Mouse (Mus musculus): ENCODE results near the gene Cdk5r2.
"Not testable (repeated sequence)": the region's sequence is repeated elsewhere in the genome, so short reads cannot be mapped to it uniquely, and the experiment has no call there.

Cdk5r2 gene

GRCm38 (mm10) chr1:74854306-74855056 is at the start of gene Cdk5r2:
Cdk5r2 (plus strand) TSS chr1:74854934.
- DNase-seq (ENCODE audit: low spot score in 2 of 2) = peak; percentile 88 to 93

- no peak for DNase-seq (ENCODE audit: low spot score in 2 of 2)
Observed at GRCm38 (mm10) chr1:74805340-74805835, 49.3 kb upstream of the Cdk5r2 start.

- DNase-seq (ENCODE audit: low spot score in 2 of 2) = no peak
Observed at GRCm38 (mm10) chr1:74805843-74806242, 48.9 kb upstream of the Cdk5r2 start.

- no peak for DNase-seq (ENCODE audit: low spot score in 2 of 2)
Observed at GRCm38 (mm10) chr1:74806360-74807311, 48.1 kb upstream of the Cdk5r2 start.

- DNase-seq (ENCODE audit: low spot score in 2 of 2) = no peak
Observed at GRCm38 (mm10) chr1:74807551-74808071, 47.1 kb upstream of the Cdk5r2 start.

GRCm38 (mm10) chr1:74808078-74808477 is 46.7 kb upstream of the Cdk5r2 start:
- peak; percentile 82 to 89 for DNase-seq (ENCODE audit: low spot score in 2 of 2)

DNA sequence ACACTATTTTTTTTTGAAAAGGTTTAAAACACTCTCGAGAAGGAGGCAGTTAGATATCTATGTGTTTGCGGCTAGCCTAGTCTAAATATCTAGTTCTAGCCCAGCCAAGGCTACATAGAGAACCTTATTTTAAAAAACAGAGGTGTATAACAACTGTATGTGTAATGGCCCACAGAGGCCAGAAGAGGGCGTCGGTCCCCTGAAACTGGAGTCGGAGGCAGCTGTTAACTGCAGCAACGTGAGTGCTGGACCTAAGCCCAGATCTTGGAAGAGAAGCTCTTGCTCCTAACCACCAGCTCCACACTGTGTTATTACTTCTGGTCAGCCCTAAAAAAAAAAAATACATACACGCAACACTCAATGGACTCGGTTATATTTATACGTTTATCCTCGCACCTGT is 45.7 kb upstream of the Cdk5r2 start:
- DNase-seq (ENCODE audit: low spot score in 2 of 2) = no peak

DNA sequence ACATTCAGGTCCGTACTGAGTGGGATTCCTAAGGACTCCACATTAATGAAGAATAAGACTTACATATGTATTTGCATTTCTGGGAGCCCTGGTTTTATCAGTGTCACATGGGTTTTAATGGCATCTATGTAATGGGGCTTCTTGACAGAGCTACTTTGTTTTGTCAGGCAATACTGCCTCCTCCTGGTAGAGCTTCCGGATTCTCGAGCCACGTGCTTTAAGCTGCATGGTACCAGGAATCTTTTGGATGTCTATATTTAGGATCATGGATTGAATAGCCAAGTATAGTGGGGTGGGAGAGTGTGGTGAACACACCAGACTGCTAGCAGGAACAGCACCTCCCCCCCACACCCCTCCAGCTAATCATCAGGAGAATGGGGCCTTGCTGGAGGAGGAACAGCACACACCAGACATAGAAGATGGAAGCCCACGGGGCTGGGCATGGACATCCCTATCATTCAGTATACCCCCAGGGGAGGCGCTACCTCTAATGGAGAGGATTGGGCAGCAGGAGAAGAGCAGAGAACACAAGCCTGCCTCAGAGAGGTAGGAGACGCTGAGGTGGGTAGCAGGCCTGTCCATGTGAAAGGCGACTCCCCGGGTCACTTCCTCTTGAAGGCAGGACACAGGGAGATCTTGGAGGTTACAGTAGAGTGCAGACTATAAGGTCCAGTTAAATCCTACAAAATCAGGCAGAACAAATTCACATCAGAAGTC is 39.6 kb upstream of the Cdk5r2 start:
- DNase-seq (ENCODE audit: low spot score in 2 of 2) = no peak

DNA sequence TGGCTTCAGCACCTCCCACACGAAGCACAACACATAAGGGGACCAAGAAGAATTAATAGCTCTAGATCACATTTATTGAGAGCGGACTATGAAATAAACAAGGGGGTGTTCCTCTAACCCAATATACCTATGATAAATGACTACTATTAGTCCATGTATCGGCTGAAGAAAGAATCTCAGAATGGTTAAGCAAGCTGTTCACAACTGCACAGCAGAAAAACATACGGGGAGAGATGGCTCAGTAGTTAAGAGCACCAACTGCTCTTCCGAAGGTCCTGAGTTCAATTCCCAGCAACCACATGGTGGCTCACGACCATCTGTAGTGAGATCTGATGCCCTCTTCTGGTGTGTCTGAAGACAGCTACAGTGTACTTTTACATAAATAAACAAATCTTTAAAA is 38.8 kb upstream of the Cdk5r2 start:
- DNase-seq (ENCODE audit: low spot score in 2 of 2) = not testable (repeated sequence)

GRCm38 (mm10) chr1:74816612-74817199 is 38.0 kb upstream of the Cdk5r2 start:
- DNase-seq (ENCODE audit: low spot score in 2 of 2) = peak; percentile 84 to 85

DNA sequence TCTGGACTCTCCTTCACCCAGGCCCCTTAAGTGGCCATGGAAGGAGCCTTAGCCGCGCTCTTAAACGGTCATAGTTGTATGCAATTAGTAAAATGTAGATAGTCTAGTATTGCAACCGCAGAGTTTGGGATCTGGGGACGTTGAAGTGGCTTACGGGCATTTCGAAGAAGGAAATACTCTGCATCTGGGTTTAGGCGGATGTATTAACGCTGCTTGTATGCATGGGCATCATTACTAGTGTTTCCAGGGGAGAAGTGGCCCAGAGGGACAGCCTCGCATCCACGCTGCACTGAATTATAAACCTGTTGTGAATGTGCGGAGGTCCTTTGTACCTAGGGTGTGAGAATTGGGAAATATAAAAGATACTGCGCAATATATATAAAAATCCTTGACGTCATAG is 37.5 kb upstream of the Cdk5r2 start:
- no peak for DNase-seq (ENCODE audit: low spot score in 2 of 2)

GRCm38 (mm10) chr1:74818509-74818908 is 36.2 kb upstream of the Cdk5r2 start:
- no peak for DNase-seq (ENCODE audit: low spot score in 2 of 2)

GRCm38 (mm10) chr1:74823598-74823997 is 31.1 kb upstream of the Cdk5r2 start:
- not testable (repeated sequence) for DNase-seq (ENCODE audit: low spot score in 2 of 2)

DNA sequence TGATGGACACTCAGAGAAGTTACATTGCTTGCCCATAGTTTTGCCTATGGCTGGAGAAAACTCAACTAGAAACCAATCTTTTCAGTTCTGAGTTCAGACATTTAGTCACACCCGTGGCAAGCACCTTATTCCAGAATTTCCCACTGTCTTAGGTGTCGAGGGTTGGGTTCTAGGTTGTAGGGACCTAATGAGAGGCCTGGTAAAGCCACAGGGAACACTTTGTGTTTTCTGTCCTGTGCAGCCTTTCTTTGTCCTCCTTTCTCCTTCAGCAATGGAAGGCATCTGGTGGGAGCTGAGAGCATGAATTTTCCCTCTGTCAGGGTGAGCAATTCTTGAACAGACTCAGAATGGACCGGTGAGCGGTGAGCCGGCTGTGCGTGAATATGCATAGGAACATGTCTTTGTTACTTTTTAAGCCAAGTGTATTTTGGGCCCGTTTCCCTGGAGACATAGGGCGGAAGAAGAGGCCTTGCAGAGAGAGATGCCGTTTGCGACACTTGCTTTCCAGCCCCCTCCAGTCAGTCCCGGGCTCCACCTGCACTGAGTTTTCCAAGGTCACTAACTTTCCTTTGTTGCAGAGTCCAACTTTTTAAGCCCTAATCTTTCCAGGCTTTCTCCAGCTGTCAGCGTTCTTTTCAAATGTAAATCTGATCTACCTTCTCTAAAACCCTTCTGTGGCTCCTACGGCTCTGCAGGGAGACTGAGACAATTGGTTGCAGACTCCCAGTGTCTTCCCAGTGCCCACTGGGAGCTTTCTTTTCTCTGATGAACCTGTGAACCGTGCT is 30.0 kb upstream of the Cdk5r2 start:
- DNase-seq (ENCODE audit: low spot score in 2 of 2) = peak; percentile 47 to 56

DNA sequence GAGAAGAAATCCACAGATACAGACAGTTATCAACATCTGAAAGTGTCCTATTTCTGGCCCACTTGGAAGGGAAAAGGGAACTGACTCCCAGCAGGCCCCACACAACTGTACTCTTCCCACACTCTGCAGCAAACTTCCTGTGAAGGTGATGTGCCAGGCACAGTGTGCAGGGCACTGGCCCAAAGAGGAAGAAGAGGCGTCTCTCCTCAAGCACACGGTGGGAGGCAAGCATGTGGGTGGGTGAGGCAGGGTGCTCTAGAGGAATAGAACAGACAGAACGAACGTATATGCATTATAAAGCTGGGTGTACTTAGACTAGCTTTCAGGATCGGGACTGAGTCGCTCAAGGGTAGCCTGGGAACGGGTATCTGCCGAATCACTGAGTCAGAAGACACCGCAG is 24.7 kb upstream of the Cdk5r2 start:
- DNase-seq (ENCODE audit: low spot score in 2 of 2) = no peak

GRCm38 (mm10) chr1:74833255-74833654 is 21.5 kb upstream of the Cdk5r2 start:
- DNase-seq (ENCODE audit: low spot score in 2 of 2) = no peak

- DNase-seq (ENCODE audit: low spot score in 2 of 2) = no peak
Observed at GRCm38 (mm10) chr1:74843090-74843489, 11.6 kb upstream of the Cdk5r2 start.

DNA sequence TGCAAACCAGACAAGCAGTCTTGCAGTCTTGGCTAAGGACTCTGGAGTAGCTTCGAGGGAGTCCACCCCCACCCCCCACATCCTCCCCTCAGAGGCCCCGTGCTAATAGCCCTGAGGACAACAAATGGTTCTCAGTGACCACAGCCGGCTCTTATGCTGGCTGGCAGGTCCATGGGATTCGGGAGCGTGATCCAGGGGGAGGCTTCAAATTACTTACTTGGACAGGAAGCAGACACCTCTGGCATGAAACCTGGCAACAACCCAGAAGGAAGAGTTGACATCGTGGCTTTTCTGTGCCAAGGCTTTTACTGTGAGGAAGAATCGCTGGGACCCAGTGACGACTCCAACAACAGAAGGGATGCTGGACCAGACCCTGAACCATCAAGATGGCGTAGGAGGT is 8.4 kb upstream of the Cdk5r2 start:
- no peak for DNase-seq (ENCODE audit: low spot score in 2 of 2)

GRCm38 (mm10) chr1:74848946-74849345 is 5.8 kb upstream of the Cdk5r2 start:
- DNase-seq (ENCODE audit: low spot score in 2 of 2) = no peak

GRCm38 (mm10) chr1:74850251-74850650 is 4.5 kb upstream of the Cdk5r2 start:
- peak; percentile 71 to 76 for DNase-seq (ENCODE audit: low spot score in 2 of 2)
